Mouse (Mus musculus): ENCODE measurements at regions not wholly inside any gene's neighbourhood (a gene's known extent, or its start where the extent isn't known, plus 50 kb on each side); places are given as distances from the start of the nearest gene placed in this dataset.

DNA sequence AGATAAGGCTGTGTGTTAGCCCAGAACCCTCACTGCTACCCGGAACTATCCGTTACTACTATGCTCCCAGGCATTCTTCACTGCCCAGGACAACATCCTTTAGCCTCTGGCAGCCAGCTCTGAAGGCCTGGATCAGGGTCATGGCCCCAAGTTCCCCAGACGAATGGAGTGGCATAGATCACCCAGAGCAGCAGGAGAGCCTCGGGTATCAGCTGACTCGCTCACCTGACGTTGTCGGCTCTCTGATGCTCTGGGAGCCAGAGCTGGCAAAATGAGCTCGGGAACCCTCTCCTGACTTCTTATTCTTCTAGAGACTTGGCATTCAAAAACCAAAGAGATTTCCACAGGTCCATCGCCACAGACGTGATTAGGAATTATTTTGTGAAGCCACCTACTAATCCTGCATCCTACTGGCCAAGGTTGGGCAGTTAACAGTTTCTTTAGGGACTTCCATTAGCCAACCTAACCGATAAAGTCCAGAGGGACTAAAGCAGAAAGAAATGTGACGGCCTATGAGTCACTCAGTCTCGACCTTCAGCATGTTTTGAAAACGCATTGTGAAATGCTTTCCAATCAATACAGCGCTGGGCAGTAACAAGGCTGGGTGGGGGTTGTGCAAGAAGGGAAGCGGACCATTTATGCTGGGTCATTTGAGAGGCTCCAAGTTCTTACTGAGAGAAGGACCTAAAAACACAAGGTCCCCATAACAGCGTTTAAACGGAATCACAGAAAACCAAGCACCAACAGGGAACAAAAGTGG lies 193.7 kb upstream of the Lpp start:
- peaks cover 11% of the 10 kb centered on the region; the same call in 1 of the 2 replicates for H3K4me1 ChIP-seq (ENCODE audit: control insufficient read depth, insufficient read depth, low read length)
- no peak for TF ChIP-seq POLR2A (IDR thresholded peaks at IDR 0.05; ENCODE audit: borderline replicate concordance, control insufficient read depth, low read depth, low read length)
- no peak for TF ChIP-seq CTCF (IDR thresholded peaks at IDR 0.05; ENCODE audit: control insufficient read depth, insufficient read depth, low read length)
- H3K27ac ChIP-seq (ENCODE audit: control insufficient read depth, insufficient read depth, low read depth, low read length, poor library complexity): peak overlapping the region; percentile 93
- peak overlapping the region; percentile 45 for H3K4me3 ChIP-seq (replicated peaks; ENCODE audit: control insufficient read depth, low read depth, low read length)
- 56% methylated on average over 18 of the region's 18 CpGs for WGBS

DNA sequence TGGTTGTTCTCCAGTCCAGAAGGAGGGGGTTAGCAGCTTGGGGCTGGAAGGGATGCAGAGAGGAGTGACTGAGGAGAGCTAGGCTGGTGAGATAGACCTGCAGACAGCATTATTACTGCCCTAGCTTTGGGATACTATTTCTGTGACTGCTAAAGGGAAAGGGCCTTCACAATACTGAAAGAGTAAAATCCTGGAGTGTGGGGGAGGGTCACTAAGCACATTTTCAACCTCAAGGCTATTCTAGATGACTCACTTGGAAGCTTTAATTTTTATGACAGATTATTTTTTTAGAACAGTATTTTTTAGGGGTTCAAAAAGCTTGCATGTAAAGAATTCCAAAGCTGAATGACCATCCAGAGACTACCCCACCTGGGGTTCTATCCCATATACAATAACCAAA lies 195.0 kb upstream of the Lpp start:
- H3K4me1 ChIP-seq (ENCODE audit: control insufficient read depth, insufficient read depth, low read length): peaks cover 11% of the 10 kb centered on the region; the same call in 1 of the 2 replicates
- no peak overlapping the region for H3K27ac ChIP-seq (ENCODE audit: control insufficient read depth, insufficient read depth, low read depth, low read length, poor library complexity)
- TF ChIP-seq CTCF (IDR thresholded peaks at IDR 0.05; ENCODE audit: control insufficient read depth, insufficient read depth, low read length) (no peak), POLR2A (IDR thresholded peaks at IDR 0.05; ENCODE audit: borderline replicate concordance, control insufficient read depth, low read depth, low read length) (no peak)
- H3K4me3 ChIP-seq (replicated peaks; ENCODE audit: control insufficient read depth, low read depth, low read length): no peak overlapping the region

GRCm38 (mm10) chr16:24197618-24198017 lies 195.7 kb upstream of the Lpp start:
- no peak overlapping the region for H3K27ac ChIP-seq (ENCODE audit: control insufficient read depth, insufficient read depth, low read depth, low read length, poor library complexity)
- peaks cover 8% of the 10 kb centered on the region; the same call in 1 of the 2 replicates for H3K4me1 ChIP-seq (ENCODE audit: control insufficient read depth, insufficient read depth, low read length)
- no peak for TF ChIP-seq CTCF (IDR thresholded peaks at IDR 0.05; ENCODE audit: control insufficient read depth, insufficient read depth, low read length)
- WGBS: 81% methylated on average over 5 of the region's 5 CpGs
- H3K4me3 ChIP-seq (replicated peaks; ENCODE audit: control insufficient read depth, low read depth, low read length): no peak overlapping the region

DNA sequence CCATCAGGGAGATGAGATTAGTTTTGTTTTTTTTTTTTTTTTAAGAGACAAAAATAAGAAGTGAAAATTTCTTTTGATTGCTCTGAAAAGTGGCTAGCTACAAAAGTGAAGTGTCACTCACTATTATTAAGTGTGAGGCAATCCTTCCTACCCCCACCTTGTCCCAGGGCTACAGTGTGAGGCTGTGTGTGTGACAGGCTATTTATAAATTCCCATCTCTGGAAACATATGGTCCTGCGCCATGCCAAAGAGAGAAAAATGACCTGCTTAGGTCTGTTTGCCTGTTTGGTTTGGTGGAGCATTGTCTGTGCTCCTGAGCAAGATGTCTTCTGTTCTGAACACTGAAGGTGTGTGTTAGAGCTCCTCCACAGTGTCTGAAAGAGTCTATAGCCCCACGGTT lies 199.4 kb upstream of the Lpp start:
- whole genome bisulfite sequencing: 25% methylated on average over 2 of the region's 2 CpGs
- no peak overlapping the region for H3K4me3 ChIP-seq (replicated peaks; ENCODE audit: control insufficient read depth, low read depth, low read length)
- TF ChIP-seq POLR2A (IDR thresholded peaks at IDR 0.05; ENCODE audit: borderline replicate concordance, control insufficient read depth, low read depth, low read length) (no peak), CTCF (IDR thresholded peaks at IDR 0.05; ENCODE audit: control insufficient read depth, insufficient read depth, low read length) (no peak)
- H3K4me1 ChIP-seq (ENCODE audit: control insufficient read depth, insufficient read depth, low read length): peaks cover 1% of the 10 kb centered on the region; the same call in 1 of the 2 replicates
- peak overlapping the region; percentile 86; the same call in 1 of the 2 replicates for H3K27ac ChIP-seq (ENCODE audit: control insufficient read depth, insufficient read depth, low read depth, low read length, poor library complexity)

- peak overlapping the region; percentile 75 for H3K27ac ChIP-seq (ENCODE audit: control insufficient read depth, insufficient read depth, low read depth, low read length, poor library complexity)
These were observed 199.9 kb upstream of the Lpp start for GRCm38 (mm10) chr16:24193251-24193873.

GRCm38 (mm10) chr16:24192013-24192412 lies 201.3 kb upstream of the Lpp start:
- TF ChIP-seq POLR2A (IDR thresholded peaks at IDR 0.05; ENCODE audit: borderline replicate concordance, control insufficient read depth, low read depth, low read length) (no peak), CTCF (IDR thresholded peaks at IDR 0.05; ENCODE audit: control insufficient read depth, insufficient read depth, low read length) (no peak)
- Histone ChIP-seq H3K4me3 (replicated peaks; ENCODE audit: control insufficient read depth, low read depth, low read length) (no peak overlapping the region), H3K27ac (ENCODE audit: control insufficient read depth, insufficient read depth, low read depth, low read length, poor library complexity) (no peak overlapping the region), H3K4me1 (ENCODE audit: control insufficient read depth, insufficient read depth, low read length) (peaks cover 1% of the 10 kb centered on the region; the same call in 1 of the 2 replicates)
- WGBS: 80% methylated on average over 1 of the region's 1 CpGs

More at GRCm38 (mm10) chr16:24193251-24193873, 199.9 kb upstream of the Lpp start:
- 38% methylated on average over 15 of the region's 15 CpGs for WGBS
- H3K4me3 ChIP-seq (replicated peaks; ENCODE audit: control insufficient read depth, low read depth, low read length): no peak overlapping the region
- 0 out of 2 replicates have a peak, but pooled peaks have one; percentile 13 for TF ChIP-seq CTCF (IDR thresholded peaks at IDR 0.05; ENCODE audit: control insufficient read depth, insufficient read depth, low read length)
- no peak for TF ChIP-seq POLR2A (IDR thresholded peaks at IDR 0.05; ENCODE audit: borderline replicate concordance, control insufficient read depth, low read depth, low read length)
- H3K4me1 ChIP-seq (ENCODE audit: control insufficient read depth, insufficient read depth, low read length): peaks cover 1% of the 10 kb centered on the region; the same call in 1 of the 2 replicates

GRCm38 (mm10) chr16:24187131-24187530 lies 198.5 kb upstream of the Bcl6 start:
- WGBS: 66% methylated on average over 6 of the region's 6 CpGs
- TF ChIP-seq CTCF (IDR thresholded peaks at IDR 0.05; ENCODE audit: control insufficient read depth, insufficient read depth, low read length) (no peak), POLR2A (IDR thresholded peaks at IDR 0.05; ENCODE audit: borderline replicate concordance, control insufficient read depth, low read depth, low read length) (no peak)
- Histone ChIP-seq H3K4me3 (replicated peaks; ENCODE audit: control insufficient read depth, low read depth, low read length) (no peak overlapping the region), H3K4me1 (ENCODE audit: control insufficient read depth, insufficient read depth, low read length) (peaks cover 2% of the 10 kb centered on the region; the same call in 1 of the 2 replicates), H3K27ac (ENCODE audit: control insufficient read depth, insufficient read depth, low read depth, low read length, poor library complexity) (no peak overlapping the region)

- peaks cover 2% of the 10 kb centered on the region; the same call in 1 of the 2 replicates for H3K4me1 ChIP-seq (ENCODE audit: control insufficient read depth, insufficient read depth, low read length)
- TF ChIP-seq CTCF (IDR thresholded peaks at IDR 0.05; ENCODE audit: control insufficient read depth, insufficient read depth, low read length): no peak
- TF ChIP-seq POLR2A (IDR thresholded peaks at IDR 0.05; ENCODE audit: borderline replicate concordance, control insufficient read depth, low read depth, low read length): no peak
- WGBS: 36% methylated on average over 6 of the region's 6 CpGs
- H3K4me3 ChIP-seq (replicated peaks; ENCODE audit: control insufficient read depth, low read depth, low read length): no peak overlapping the region
- H3K27ac ChIP-seq (ENCODE audit: control insufficient read depth, insufficient read depth, low read depth, low read length, poor library complexity): no peak overlapping the region
These were observed 197.3 kb upstream of the Bcl6 start for GRCm38 (mm10) chr16:24185989-24186388.
